Mouse (Mus musculus): Measurements from ENCODE around the gene Actl7b.
A peak's percentile ranks its signal among the peaks of the same experiment; 100 is the strongest.

The Actl7b gene

GRCm38 (mm10) chr4:56741041-56741493, at the start of gene Actl7b:
Gene Actl7b (minus strand): TSS chr4:56741443.
- no peak for DNase-seq (ENCODE audit: low spot score)

- no peak for DNase-seq (ENCODE audit: low spot score)
Measured at GRCm38 (mm10) chr4:56771065-56771464, 29.8 kb upstream of the Actl7b start.

DNA sequence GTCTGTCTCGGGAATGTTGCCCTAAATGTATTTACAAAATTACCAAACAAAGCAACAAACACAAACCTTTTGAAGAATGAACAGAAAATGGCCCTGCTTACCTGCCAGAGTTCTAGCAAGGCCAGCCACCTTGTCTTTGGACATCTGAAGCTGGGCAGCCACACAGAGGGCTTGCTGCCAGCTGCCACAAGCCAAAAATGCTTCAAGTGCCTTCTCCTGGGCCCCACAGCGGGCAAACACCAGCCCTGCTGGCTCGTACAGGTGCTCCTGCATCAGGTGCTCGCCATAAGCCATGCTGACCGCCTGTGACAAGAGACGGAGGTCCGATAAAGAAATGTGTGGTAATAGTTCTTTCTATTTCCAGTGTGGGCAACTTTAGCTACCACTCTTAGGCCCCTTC, 27.7 kb upstream of the Actl7b start:
- no peak for DNase-seq (ENCODE audit: low spot score)

DNA sequence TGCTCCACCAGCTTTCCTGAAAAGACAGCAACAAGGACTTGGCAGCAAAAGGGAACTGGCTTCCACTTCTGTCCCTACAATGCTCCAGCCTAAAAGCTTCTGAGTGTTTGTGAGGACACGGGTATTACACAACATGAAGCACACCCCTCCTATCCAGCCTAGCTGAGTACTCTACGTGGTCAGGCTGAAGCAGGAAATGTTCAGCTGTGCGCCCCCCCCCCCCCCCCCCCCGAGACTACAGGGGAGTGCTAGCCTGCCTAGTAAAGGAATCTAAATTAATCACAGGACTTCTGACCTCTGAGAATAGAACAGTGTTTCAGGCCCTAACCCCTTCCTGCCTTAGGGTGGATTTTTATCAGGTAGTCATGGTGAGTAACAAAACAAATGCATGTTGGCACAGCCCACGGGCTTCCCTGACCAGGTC, 26.6 kb upstream of the Actl7b start:
- DNase-seq (ENCODE audit: low spot score): no peak

DNA sequence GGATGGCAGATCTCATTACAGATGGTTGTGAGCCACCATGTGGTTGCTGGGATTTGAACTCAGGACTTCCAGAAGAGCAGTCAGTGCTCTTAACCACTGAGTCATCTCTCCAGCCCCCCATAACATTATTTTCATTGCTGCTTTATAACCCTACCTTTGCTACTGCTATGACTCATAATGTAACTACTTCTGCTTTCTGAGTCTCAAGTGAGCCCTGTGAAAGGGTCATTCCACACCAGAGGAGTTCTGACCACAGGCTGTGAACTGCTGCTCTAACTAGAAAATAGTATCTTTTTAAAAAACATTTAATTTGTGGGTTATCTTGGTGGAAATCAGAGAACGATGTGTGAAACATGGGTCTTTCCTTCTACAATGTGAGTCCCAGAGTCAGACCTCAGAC, 16.4 kb upstream of the Actl7b start:
- no peak for DNase-seq (ENCODE audit: low spot score)

- DNase-seq (ENCODE audit: low spot score): no peak
Measured at GRCm38 (mm10) chr4:56756966-56757600, 15.8 kb upstream of the Actl7b start.

DNA sequence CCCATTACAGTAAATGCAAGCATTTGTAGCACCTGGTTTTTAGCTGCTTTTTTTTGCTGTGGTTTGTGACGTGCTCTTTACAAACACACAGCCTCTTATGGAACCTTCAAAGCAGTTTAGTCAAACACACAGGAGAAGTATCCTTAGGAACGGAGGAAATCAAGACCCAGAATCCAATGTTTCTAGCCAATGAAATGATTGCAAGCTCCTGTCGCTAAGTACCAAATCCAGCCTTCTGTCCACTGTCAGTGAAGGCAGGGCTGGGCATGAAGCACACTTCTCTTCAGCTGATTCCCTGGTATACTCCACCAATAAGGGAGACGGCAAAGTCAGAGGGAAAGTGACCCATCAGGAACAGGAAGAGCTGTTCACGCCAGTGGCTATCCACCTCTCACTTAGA, 14.8 kb upstream of the Actl7b start:
- no peak for DNase-seq (ENCODE audit: low spot score)

GRCm38 (mm10) chr4:56747456-56747855, 6.2 kb upstream of the Actl7b start:
- no peak for DNase-seq (ENCODE audit: low spot score)

- DNase-seq (ENCODE audit: low spot score): no peak
Measured at GRCm38 (mm10) chr4:56746345-56746744, 5.1 kb upstream of the Actl7b start.

DNA sequence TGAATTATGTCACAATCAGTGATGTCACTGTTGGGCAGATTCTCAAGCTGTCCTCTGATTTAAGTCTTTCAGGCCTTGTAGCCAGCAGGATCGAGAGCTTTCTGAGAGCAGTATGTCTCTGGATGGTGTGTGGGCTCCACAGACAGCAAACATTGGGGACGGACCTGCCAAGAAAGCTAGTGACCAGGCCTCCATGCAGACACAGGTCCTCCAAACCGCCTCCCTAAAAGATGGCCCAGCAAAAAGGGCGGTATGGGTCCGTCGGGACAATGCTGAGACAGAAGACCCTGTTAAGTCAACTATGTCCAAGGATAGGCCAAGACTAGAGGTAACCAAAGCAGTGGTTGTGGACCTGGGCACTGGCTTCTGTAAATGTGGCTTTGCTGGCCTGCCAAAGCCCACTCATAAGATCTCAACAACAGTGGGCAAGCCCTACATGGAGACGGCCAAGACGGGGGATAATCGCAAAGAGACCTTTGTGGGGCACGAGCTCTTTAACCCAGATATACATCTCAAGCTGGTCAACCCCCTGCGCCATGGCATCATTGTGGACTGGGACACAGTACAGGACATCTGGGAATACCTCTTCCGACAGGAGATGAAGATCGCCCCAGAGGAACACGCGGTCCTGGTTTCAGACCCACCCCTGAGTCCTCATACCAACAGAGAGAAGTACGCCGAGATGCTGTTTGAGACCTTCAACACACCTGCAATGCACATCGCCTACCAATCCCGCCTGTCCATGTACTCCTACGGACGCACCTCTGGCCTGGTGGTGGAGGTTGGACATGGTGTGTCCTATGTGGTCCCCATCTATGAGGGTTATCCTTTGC, 2.3 kb upstream of the Actl7b start, which contains the start of gene Actl7a:
Gene Actl7a (plus strand): TSS at position 51 of the 833 bp plus-strand sequence.
- no peak for DNase-seq (ENCODE audit: low spot score)

GRCm38 (mm10) chr4:56742698-56743097, 1.5 kb upstream of the Actl7b start:
- no peak for DNase-seq (ENCODE audit: low spot score)

DNA sequence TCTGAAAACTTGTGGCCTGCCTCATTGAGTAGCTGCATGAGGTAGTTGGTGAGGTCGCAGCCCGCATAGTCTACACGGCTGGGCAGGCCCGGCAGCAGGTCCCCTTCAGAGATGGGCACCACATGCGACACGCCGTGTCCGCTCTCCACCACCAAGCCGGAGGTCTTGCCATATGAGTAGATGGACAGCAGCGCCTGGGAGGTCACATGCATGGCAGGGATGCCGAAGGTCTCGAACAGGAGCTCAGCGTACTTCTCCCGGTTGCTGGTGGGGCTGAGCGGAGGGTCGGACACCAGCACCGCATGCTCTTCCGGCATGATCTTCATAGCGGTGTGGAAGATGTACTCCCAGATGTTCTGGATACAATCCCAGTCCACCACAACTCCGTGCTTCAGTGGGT, 632 bp downstream of the Actl7b start:
- no peak for DNase-seq (ENCODE audit: low spot score)

- no peak for DNase-seq (ENCODE audit: low spot score)
Measured at GRCm38 (mm10) chr4:56740020-56740485, 1.2 kb downstream of the Actl7b start, which contains the start of gene Gm26657. Gene Gm26657 (plus strand): TSS chr4:56740070.

DNA sequence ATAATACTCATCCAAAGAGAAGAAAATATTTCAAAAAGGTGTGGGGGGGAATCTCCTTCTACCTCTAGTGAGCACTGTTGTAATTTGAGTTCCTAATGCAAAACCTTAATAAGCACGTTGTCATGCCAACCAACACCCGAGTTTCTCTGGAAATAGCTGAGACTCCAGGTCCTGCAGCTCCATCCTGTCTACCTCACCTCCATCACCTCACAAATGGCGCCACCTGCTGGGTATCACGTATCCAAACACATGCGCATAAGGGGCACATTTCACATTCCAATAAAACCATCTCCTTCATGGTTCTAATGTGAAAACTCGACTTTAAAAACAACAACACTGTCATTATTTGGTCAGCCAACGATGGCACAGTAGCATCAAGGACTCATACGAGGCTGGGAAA, 15.4 kb downstream of the Actl7b start:
- no peak for DNase-seq (ENCODE audit: low spot score)

GRCm38 (mm10) chr4:56723237-56723636, 18.0 kb downstream of the Actl7b start:
- DNase-seq (ENCODE audit: low spot score): no peak

GRCm38 (mm10) chr4:56722346-56722745, 18.9 kb downstream of the Actl7b start:
- DNase-seq (ENCODE audit: low spot score): no peak

- DNase-seq (ENCODE audit: low spot score): peak; percentile 17
Measured at GRCm38 (mm10) chr4:56721469-56721868, 19.8 kb downstream of the Actl7b start.

DNA sequence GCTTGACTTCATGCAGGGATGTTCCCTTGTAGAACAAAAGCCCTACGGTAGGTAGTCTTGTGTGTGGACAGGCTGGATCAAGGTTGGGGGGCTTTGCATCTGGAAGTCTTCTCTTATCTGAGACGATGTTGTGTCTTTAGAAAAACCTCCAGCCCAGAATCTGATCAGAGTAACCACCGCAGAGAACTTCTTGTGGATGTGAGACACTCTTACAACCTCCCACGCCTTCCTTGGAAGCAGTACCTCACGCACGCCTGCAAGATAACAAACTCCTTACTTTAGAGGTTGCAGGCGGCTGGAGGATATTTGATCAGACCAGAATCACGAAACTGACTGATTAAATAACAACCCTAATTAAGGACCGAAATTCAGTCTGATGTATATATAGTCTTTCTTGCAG, 20.8 kb downstream of the Actl7b start:
- no peak for DNase-seq (ENCODE audit: low spot score)

DNA sequence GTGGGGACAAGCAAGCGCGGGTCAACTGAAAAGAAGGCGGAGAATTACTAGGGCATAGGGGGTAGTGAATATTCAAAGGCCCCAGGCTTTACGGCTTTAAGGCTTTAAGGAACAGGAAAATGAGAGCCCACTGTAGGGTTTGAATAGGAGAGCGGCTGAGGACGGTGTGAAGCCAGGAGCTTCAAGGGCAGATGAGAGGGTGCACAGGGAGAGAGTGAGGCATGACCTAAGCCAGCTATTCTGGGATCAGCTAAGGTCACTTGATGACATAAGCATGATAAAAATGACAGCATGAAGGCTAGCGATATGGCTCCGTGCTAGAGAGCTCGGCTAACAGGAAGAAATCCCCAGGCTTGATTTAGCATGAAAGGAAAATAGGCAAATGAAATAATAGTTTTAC, 21.8 kb downstream of the Actl7b start:
- DNase-seq (ENCODE audit: low spot score): no peak

- DNase-seq (ENCODE audit: low spot score): no peak
Measured at GRCm38 (mm10) chr4:56718573-56719442, 22.4 kb downstream of the Actl7b start.

DNA sequence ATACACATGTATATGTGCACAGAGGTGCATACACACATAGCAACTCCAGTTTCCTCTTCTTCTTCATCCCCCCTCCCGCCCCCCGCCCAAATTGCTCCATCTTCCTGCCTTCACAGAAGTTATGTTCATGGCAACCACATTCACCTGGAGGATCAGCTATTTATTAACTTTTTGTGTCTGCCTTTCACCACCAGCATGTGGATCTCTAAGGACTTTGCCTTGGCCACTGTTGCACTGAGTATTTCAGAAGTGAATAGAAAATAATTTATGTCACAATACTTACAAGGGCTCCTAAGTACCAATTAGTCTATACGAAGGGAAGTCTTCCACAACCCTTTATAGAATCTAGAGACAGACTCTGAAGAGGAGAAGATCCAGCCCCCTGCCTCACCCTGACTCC, 23.3 kb downstream of the Actl7b start:
- DNase-seq (ENCODE audit: low spot score): no peak

GRCm38 (mm10) chr4:56716801-56717200, 24.4 kb downstream of the Actl7b start:
- no peak for DNase-seq (ENCODE audit: low spot score)
